Mouse (Mus musculus) retina, adult 2 months (tissue): ENCODE measurements around the gene Stard5.

Source experiments
- DNase-seq: peaks from one replicate; pipeline ENCODE4 v3.0.0-alpha.2; 2012; ENCODE audit warnings: low read depth, low spot score

Gene Stard5

GRCm38 (mm10) chr7:83666087-83666595 lies 34.4 kb downstream of the Stard5 start:
- no peak for DNase-seq

- DNase-seq, result no peak
Observed at GRCm38 (mm10) chr7:83667936-83668645, 36.3 kb downstream of the Stard5 start.

GRCm38 (mm10) chr7:83668724-83669123 lies 37.0 kb downstream of the Stard5 start:
- DNase-seq, result peak; percentile 11

- no peak for DNase-seq
Observed at GRCm38 (mm10) chr7:83671573-83671972, 39.8 kb downstream of the Stard5 start.

GRCm38 (mm10) chr7:83675545-83676254 lies 43.9 kb downstream of the Stard5 start:
- no peak for DNase-seq

GRCm38 (mm10) chr7:83677296-83677695 lies 45.5 kb downstream of the Stard5 start:
- no peak for DNase-seq

- no peak for DNase-seq
Observed at GRCm38 (mm10) chr7:83678506-83678905, 46.7 kb downstream of the Stard5 start.

- DNase-seq, result no peak
Observed at GRCm38 (mm10) chr7:83682640-83683274, 51.0 kb downstream of the Stard5 start.

- DNase-seq, result peak; percentile 8
Observed at GRCm38 (mm10) chr7:83695449-83696212, 63.9 kb downstream of the Stard5 start.

- no peak for DNase-seq
Observed at GRCm38 (mm10) chr7:83699066-83699745, 67.4 kb downstream of the Stard5 start.
